Mouse (Mus musculus) gastrocnemius, adult 2 months (tissue): ENCODE results near the gene Nrbf2. TPM values are rescaled to one million over a fixed set of nuclear protein-coding genes. Genes with fewer than 3 reads are reported as not detected.
A peak's percentile ranks its signal among the peaks of the same experiment; 100 is the strongest.

Source experiments
- DNase-seq: peaks from one replicate; pipeline ENCODE4 v3.0.0; 2022
- H3K27ac ChIP-seq: fragments of 200-600 bp; 2 replicates; pipeline ENCODE4 v1.8.1; 2022; ENCODE audit warnings: mild to moderate bottlenecking
- H3K4me3 ChIP-seq: fragments of 200-600 bp; 2 replicates; pipeline ENCODE4 v1.8.1; 2022; ENCODE audit warnings: mild to moderate bottlenecking, moderate library complexity
- CTCF ChIP-seq: fragments of 200-600 bp; IDR thresholded peaks from 2 replicates; pipeline ENCODE4 v1.8.1; 2022; ENCODE audit warnings: antibody characterized with exemption, mild to moderate bottlenecking, moderate library complexity
- intact Hi-C: fragments of 180-260 bp; cut with DNase I; formaldehyde crosslinking; loops from one replicate; pipeline ENCODE4 v1.15.1; 2025
- long read RNA-seq, 2 experiments: library from polyadenylated mRNA; stranded (forward); transcript quantifications; one replicate each; pipeline ENCODE4 v2.0.0; 2021
- total RNA-seq, 2 experiments: library from RNA; stranded (reverse); gene quantifications; 2 replicates each; pipeline ENCODE4 v1.2.3; 2021

Nrbf2 gene
- total RNA-seq: 10 to 100 TPM; 13.0 to 13.4 TPM
- long read RNA-seq, experiment 1, transcript Nrbf2-201 (4 exons, 1,813 nt): major isoform, 33 of 35 reads
- long read RNA-seq, experiment 1, partial matches to known transcripts: 0 of 35 reads
- long read RNA-seq, experiment 1, other reads (novel, unspliced or antisense): 2 of 35 reads
- long read RNA-seq, experiment 2, transcript Nrbf2-201 (4 exons, 1,813 nt): major isoform, 34 of 36 reads
- long read RNA-seq, experiment 2, partial matches to known transcripts: 0 of 36 reads
- long read RNA-seq, experiment 2, other reads (novel, unspliced or antisense): 2 of 36 reads

DNA sequence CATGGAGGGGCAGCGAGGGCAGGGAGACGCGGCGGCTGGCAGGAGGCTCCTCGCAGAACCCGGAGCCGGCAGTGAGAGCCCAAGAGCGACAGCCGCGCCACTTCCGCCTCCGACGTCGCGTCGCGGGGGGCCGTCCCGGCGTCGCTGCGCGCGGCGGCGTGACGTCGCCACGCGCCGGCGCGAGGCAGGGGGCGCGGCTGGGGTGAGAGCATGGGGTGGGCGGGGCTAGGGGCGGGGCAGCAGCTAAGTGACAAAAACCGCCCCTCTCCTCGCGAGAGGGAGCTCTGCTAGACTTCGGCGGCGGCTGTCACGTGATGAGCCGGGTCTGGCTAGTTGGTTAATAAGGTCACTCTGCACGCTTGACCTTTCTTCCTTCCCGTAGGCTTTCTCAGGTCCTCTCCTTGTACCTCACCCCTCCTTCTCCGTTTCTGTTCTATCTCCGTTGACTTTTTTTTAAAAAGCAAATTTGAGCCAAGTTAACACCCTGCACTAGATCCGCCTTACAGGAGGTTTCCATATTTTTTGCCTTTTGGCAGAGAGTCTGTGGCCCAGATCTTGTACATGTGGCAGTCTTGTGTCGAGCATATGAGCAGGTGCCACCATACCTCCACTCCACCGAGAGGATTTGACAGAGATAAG lies at the start of gene Nrbf2:
Gene Nrbf2 (minus strand): TSS at position 130 of the 639 bp plus-strand sequence.
- peak; percentile 90 for DNase-seq
- H3K4me3 ChIP-seq: peak within 1 kb of the TSS; percentile 83
- no peak for TF ChIP-seq CTCF
- H3K27ac ChIP-seq: peak within 1 kb of the TSS; percentile 95
- intact Hi-C loops: no loop called here

DNA sequence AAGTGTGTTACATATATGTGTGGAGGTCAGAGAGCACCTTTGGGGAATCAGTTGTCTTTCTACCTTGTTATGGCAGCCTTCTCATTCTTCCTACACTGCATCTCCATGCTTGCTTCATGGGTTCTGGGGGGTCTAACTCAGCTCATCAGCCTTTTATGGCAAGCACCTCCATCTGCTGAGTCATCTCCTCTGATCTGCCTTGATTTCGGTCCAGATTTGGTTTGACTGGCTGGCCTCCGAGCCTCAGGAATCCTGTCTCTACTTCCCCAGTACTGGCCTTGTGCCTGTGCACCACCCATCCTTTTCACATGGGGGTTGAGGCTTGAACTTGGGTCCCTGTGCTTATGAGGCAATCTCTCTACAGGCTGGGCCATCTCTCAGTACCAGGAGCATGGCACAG lies 45.5 kb upstream of the Nrbf2 start:
- no peak for TF ChIP-seq CTCF
- H3K27ac ChIP-seq: no peak overlapping the region
- no peak for DNase-seq
- no peak overlapping the region for H3K4me3 ChIP-seq
- intact Hi-C loops: no loop called here

DNA sequence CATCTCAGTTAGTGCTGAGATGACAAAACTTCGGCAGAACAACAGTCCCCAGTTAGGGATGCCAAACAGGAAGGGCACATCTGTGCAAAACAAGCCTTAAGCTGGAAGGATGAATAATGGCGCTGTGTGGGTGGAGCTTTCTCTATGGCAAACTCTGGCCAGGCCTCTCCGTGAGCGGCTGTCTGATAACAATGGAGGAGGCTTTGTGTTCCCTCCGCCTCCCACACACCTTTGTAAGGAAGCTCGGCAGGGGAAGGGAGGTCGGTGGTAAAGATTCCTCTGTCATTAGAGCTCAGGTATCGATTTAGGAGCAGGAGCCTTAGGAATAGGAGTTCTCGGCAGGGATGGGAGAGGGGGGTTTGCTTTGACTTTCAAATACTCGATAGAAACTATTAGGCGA lies 44.6 kb upstream of the Nrbf2 start:
- DNase-seq: no peak
- no peak overlapping the region for H3K27ac ChIP-seq
- no peak overlapping the region for H3K4me3 ChIP-seq
- intact Hi-C loops: no loop called here
- no peak for TF ChIP-seq CTCF

DNA sequence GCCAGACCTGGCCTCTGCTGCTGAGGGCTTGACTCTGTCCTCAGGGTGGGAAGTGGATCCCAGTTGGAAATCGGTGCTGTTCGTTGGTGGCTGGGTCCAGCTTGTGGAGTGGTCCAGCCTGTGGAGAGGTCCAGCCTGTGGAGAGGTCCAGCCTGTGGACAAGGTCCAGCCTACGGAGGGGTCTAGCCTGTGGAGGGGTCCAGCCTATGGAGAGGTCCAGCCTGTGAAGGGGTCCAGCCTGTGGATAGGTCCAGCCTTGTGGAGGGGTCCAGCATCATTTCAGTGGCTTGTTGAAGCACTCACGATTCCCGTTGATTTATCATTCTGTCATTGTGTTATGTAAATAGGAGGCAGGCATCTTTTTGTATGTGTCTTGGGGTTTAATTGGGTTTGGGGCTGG lies 43.1 kb upstream of the Nrbf2 start:
- intact Hi-C loops: no loop called here
- Histone ChIP-seq H3K27ac (no peak overlapping the region), H3K4me3 (no peak overlapping the region)
- no peak for DNase-seq
- TF ChIP-seq CTCF: no peak

DNA sequence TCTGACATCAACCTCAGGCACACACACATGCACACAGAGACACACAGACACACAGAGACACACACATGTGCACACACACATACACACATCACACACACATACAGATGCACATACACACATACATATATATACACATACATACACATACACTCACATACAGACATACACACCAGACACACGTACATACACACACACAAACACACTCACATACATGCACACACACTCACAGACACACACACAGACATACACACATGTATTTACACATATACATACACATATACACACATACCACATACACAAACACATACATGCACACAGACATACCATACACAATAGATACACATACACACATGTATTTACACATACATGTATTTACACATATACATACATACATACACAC lies 38.9 kb upstream of the Nrbf2 start:
- no peak overlapping the region for H3K27ac ChIP-seq
- H3K4me3 ChIP-seq: no peak overlapping the region
- no peak for DNase-seq
- intact Hi-C loops: no loop called here
- no peak for TF ChIP-seq CTCF

DNA sequence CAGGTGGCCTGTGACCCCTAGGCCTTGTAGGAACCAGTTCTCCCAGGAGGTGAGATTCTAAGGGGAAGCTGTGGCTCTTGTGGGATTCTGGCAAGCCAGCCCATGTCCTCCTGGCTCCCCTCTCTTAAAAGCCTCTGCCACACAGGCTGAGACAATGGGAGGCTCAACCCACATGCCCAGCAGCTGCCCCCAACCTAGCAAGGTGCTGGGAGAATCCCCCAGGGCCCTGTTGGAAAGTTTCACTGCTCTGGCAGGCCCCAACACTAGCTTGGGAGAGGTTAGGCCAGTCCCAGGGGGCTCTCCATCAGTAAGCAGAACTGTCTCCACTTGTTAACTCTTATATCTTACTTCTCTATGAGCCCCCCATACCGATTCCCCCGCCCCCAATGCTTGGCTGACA lies 36.3 kb upstream of the Nrbf2 start:
- no peak overlapping the region for H3K4me3 ChIP-seq
- DNase-seq: no peak
- intact Hi-C loops: loop anchor here (2.0 kb wide), 1 partner anchor 531 kb away; no protein-coding TSS in a partner anchor

DNA sequence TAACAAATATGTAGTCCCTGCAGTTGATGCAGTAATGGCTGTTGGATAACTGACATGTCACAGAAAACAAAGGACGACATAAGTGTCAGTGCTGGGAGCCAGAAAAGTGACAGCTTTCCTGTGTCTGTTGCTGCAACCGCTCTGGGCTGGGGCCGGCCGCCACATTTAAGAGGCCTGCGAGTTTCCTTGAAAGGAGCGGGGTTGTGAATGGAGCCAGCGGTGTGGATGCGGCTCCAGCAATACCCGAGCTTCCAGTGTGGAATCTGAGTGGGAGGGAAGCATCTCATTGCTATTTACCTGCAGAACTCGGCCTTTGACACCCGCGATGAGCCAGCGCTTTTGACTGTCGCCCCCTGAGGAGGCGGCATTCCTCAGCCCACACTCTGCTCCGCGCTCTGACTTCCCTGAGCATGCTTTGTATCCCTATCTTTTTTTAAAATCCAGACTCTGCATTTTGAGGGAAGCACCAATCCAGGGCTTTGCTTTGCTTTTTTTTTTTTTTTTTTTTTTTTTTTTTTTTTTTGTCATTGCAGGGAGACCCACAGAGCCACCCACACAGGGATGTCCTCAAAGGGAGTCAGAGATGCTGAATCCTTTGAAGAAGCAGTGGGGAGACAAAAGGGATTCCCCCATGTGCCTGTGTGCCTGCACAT lies 35.2 kb upstream of the Nrbf2 start:
- no peak for TF ChIP-seq CTCF
- intact Hi-C loops: loop anchor here (2.0 kb wide), 1 partner anchor 532 kb away; no protein-coding TSS in a partner anchor

More for the DNA sequence above, 36.3 kb upstream of the Nrbf2 start:
- H3K27ac ChIP-seq: no peak overlapping the region
- TF ChIP-seq CTCF: no peak

DNA sequence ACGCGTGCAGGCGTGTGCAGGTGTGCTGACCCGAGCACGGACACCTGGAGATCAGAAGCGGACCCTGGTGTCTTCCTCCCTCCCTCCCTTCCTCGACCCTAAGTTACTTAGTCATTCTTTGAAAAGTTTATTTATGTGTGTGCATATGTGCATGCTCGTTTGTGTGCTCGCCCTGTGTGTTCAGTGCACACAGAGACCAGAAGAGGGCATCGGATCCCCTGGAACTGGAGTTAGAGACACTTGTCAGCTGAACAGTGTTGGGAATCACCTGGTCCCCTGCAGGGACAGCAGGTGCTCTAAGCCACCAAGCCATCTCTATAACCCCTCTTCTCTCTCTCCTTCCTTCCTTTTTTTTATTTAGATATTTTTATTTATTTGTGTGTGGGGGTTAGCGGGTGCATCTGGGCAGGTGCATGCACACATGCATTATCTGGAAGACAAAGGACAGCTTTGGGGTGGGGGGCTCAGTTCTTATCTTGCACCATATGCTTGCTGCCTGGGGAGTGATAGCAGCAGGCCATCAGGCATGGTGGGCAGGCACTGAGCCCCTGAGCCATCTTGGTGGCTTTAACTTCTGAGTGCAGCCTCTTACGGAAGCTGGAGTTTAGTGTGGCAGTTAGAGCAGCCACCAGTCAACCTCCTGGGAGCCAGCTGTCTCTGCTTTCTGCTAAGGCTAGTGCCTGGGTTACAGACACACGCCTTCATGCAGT lies 34.1 kb upstream of the Nrbf2 start:
- Histone ChIP-seq H3K27ac (no peak overlapping the region), H3K4me3 (no peak overlapping the region)
- no peak for TF ChIP-seq CTCF
- no peak for DNase-seq
- intact Hi-C loops: loop anchor here (5.0 kb wide), 2 partner anchors 228 to 663 kb away; partner anchors contain the start of gene Ado

More for the DNA sequence above, 35.2 kb upstream of the Nrbf2 start:
- Histone ChIP-seq H3K4me3 (no peak overlapping the region), H3K27ac (no peak overlapping the region)
- DNase-seq: no peak

DNA sequence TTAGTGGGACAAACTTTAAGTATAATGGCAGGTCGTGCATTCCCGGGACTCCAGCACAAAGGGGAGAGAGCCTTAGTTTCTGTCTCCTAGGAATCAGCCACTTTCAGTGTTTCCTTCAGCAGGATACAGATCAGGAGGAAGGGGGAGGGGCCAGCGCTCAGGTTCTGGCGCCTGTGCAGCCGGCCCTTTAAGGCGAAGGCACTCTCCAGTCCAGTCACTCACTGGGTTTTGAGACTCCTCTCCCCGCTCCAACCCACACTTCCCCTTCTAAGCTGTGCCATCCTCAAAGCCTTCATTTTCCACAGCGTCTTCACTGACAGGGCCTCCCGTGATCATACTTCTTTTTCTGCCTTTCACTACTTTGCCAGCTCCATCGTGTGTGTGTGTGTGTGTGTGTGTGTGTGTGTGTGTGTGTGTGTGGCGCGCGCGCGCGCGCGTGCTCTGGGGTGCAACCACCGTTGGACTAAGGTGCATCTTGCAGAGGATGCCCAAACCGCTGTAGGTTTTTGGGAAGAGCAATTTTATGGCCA lies 32.9 kb upstream of the Nrbf2 start:
- no peak for TF ChIP-seq CTCF
- peak overlapping the region; percentile 46 for H3K4me3 ChIP-seq
- H3K27ac ChIP-seq: no peak overlapping the region
- DNase-seq: no peak
- intact Hi-C loops: loop anchor here (5.0 kb wide), 2 partner anchors 229 to 664 kb away; partner anchors contain the start of gene Ado

DNA sequence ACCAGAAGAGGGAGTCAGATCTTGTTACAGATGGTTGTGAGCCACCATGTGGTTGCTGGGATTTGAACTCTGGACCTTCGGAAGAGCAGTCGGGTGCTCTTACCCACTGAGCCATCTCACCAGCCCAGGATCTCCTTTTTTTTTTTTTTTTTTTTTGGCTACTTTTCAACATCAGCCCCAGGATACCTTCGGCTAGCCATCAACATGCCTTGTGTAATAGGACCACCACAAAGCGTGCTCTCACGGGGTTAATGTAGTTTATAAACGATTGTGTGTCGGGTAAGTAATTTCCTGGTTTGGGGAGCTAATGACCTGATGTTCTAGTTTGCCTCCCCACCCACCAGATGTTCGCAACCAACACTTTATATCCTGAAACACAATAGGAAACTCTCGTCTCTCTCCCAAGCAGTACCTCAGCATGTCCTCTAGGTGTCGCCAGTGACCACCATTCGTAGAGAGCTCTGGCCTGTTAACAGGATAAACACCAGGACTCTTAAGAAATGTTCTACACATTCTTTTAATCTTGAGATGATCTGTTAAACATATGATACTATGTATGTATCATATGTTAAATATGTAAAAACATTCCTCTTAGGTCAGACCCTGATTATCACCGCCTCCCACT lies 29.8 kb upstream of the Nrbf2 start:
- intact Hi-C loops: loop anchor here (2.0 to 5.0 kb wide), 5 partner anchors 232 to 667 kb away; partner anchors contain the start of gene Ado
- Histone ChIP-seq H3K4me3 (no peak overlapping the region), H3K27ac (no peak overlapping the region)
- TF ChIP-seq CTCF: peak; percentile 97
- DNase-seq: peak; percentile 56

DNA sequence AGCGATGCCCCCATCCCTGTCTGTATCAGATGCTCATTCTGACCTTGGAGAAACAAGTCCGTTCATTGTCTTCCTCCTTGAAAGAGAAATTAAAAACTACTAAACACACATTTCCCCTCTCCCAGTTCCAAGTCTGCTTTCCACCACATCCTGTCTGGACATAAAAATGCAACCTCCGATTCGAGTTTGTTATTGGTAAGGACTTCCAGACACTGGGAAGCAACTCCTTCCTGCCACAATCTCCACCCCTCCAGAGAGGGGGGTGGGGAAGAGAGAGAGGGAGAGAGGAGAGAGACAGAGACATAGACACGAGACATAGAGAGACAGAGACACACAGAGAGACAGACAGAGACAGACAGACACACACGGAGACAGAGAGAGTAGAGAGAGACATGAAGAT lies 27.4 kb upstream of the Nrbf2 start:
- TF ChIP-seq CTCF: no peak
- Histone ChIP-seq H3K27ac (no peak overlapping the region), H3K4me3 (no peak overlapping the region)
- no peak for DNase-seq
- intact Hi-C loops: loop anchor here (2.0 kb wide), 1 partner anchor 404 kb away; no protein-coding TSS in a partner anchor
